Mouse (Mus musculus) heart, adult 9 months (tissue): ENCODE data around the gene Gpr31b.
"Not testable (repeated sequence)": the region's sequence is repeated elsewhere in the genome, so short reads cannot be mapped to it uniquely, and the experiment has no call there.

Experiments used
- DNase-seq, 2 experiments: peaks; one replicate each; pipeline ENCODE4 v3.0.0; 2022; ENCODE audit warnings: low spot score in 2 of 2

Gpr31b gene

GRCm38 (mm10) chr17:13052124-13052813 is at the start of gene Gpr31b:
TSS of gene Gpr31b (minus strand) at chr17:13052296.
- DNase-seq = peak; percentile 9 to 52

- not testable (repeated sequence) for DNase-seq
Observed at GRCm38 (mm10) chr17:13092960-13093359, 40.9 kb upstream of the Gpr31b start.

GRCm38 (mm10) chr17:13092100-13092764 is 40.1 kb upstream of the Gpr31b start:
- DNase-seq = not testable (repeated sequence)

DNA sequence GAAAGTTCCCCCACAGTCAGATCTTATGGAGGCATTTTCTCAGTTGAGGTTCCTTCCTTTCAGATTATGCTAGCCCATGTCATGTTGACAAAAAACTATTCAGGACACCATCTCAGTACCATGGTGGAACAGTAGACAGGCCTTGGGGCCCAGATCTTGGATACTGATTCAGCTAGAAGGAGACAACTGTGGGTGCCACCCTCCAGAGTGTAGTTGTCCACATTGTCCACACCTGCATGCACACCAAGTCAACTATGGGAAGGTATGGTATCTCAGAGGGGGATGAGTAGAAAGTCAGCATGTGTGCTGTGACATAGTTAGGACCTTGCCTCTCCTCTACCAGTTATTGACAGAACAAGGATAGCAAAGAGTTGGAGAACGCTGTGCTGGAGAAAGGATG is 39.4 kb upstream of the Gpr31b start:
- not testable (repeated sequence) for DNase-seq

GRCm38 (mm10) chr17:13069227-13069626 is 17.1 kb upstream of the Gpr31b start:
- not testable (repeated sequence) for DNase-seq

GRCm38 (mm10) chr17:13067864-13068385 is 15.8 kb upstream of the Gpr31b start:
- DNase-seq = not testable (repeated sequence)

- not testable (repeated sequence) for DNase-seq
Observed at GRCm38 (mm10) chr17:13062882-13063281, 10.8 kb upstream of the Gpr31b start.

- DNase-seq = not testable (repeated sequence)
Observed at GRCm38 (mm10) chr17:13060804-13061203, 8.7 kb upstream of the Gpr31b start, which contains the start of gene Tcp10b. TSS of gene Tcp10b (plus strand) at chr17:13061104.

- DNase-seq = peak; percentile 27 to 32
Observed at GRCm38 (mm10) chr17:13043846-13044673, 8.0 kb downstream of the Gpr31b start.

GRCm38 (mm10) chr17:13036627-13037192 is 15.4 kb downstream of the Gpr31b start:
- not testable (repeated sequence) for DNase-seq

GRCm38 (mm10) chr17:13013316-13013715 is 38.8 kb downstream of the Gpr31b start:
- no peak for DNase-seq

DNA sequence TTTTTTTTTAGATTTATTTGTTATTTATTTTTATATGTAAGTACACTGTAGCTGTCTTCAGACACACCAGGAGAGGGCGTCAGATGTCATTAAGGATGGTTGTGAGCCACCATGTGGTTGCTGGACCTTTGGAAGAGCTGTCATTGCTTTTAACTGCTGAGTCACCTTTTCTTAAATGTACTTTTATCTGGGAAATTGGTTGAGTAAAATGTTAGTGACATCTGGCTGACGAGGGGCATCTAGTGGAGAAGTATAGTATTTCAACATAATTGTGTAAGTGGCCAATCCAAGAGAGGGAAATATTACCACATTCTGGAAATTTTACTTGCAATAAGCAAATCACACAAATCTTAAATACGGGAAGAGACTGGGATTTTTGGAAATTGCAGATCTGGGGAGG is 42.2 kb downstream of the Gpr31b start:
- peak; percentile 52 to 61 for DNase-seq

GRCm38 (mm10) chr17:13008528-13008927 is 43.6 kb downstream of the Gpr31b start:
- DNase-seq = peak; percentile 16 to 23

DNA sequence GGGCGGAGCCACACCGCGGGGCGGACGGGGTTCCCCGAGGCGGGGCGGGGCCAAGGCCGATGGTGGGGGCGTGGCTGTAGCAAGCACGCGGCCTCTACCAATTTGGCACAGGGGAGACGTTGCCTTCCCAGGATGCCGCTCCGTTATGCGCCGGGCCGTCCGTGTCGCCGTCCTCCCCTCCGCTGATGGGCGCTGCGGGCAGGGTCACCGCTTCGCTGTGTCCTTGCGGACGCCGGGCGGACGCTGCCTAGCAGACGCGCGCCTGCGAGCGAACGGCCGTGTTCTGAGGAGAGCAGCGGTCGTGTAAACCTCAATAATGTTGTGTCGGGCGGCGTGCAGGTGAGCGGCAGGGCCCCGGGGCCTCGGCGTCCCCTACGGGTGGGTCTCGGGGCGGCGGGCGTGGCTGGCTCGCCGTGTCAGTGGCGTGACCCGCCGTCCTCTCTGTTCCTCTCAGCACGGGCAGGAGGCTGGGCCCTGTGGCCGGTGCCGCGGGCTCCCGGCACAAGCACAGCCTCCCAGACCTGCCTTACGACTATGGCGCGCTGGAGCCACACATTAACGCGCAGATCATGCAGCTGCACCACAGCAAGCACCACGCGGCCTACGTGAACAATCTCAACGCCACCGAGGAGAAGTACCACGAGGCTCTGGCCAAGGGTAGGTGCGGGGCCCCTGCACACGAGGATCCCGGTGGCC is 44.2 kb downstream of the Gpr31b start:
- DNase-seq = peak; percentile 98 to 99

GRCm38 (mm10) chr17:13006984-13007383 is 45.1 kb downstream of the Gpr31b start:
- DNase-seq = no peak

DNA sequence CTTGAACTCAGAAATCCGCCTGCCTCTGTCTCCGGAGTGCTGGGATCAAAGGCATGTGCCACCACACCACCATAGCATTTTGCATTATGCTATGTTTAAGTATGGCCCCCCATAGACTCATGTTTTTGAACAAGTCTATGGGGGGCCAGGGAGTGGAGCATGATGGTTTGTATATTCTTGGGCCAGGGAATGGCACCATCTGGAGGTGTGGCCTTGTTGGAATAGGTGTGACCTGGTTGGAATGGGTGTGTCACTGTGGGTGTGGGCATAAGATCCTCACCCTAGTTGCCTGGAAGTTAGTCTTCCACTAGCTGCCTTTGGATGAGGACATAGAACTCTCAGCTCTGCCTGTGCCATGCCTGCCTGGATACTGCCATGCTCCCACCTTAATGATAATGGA is 45.5 kb downstream of the Gpr31b start, which contains the start of gene Sod2:
Sod2 (plus strand) TSS at position 301 of the 400 bp plus-strand sequence.
- DNase-seq = not testable (repeated sequence)

DNA sequence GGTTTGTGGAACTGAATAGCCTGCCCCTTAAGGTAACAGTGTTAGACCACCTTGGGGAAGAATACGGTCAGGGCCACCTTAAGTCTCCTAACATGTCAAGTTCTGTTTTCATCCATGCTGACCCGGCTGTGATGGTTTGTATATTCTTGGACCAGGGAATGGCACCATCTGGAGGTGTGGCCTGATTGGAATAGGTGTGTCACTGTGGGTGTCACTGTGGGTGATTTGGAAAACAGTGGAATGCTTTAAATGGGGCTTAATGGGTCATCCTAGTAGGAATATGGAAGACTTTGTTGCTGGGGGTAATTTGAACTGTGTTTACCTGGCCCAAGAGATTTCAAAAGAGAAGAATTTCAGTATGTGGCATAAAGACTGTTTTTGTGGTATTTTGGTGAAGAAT is 47.7 kb downstream of the Gpr31b start:
- not testable (repeated sequence) for DNase-seq

- DNase-seq = not testable (repeated sequence)
Observed at GRCm38 (mm10) chr17:13002243-13002642, 49.9 kb downstream of the Gpr31b start.
